8 mouse cellular contexts compared by ENCODE assay signal in genomic region chr4:134753516-134754261, GRCm38 (mm10). TPM values are rescaled to one million over a fixed set of nuclear protein-coding genes. Genes with fewer than 3 reads are reported as not detected.
DNase-seq lines count a peak whose midpoint lies in the region; ATAC-seq lines count a peak whose summit lies in the region.

No protein-coding gene starts in this region.

- H3K4me2 ChIP-seq in kidney, embryonic 14.5 days (replicated peaks; ENCODE audit: low read depth, low read length) = no peak overlapping the region

- peaks cover 9% of the 10 kb centered on the region; the same call in 1 of the 2 replicates for H3K36me3 ChIP-seq in kidney, embryonic 14.5 days (ENCODE audit: control insufficient read depth, insufficient read depth, low read length)
- H3K36me3 ChIP-seq in embryonic facial prominence, embryonic 10.5 days (replicated peaks) = peaks cover 19% of the 10 kb centered on the region

- H3K4me1 ChIP-seq in kidney, embryonic 14.5 days (ENCODE audit: control insufficient read depth, insufficient read depth, low read length) = peaks cover 51% of the 10 kb centered on the region
- H3K4me1 ChIP-seq in embryonic facial prominence, embryonic 10.5 days = peaks cover 93% of the 10 kb centered on the region

- 48% methylated on average over 17 of the region's 17 CpGs for WGBS in kidney, embryonic 14.5 days
- 45% methylated on average over 17 of the region's 17 CpGs for WGBS in embryonic facial prominence, embryonic 10.5 days

- no peak for DNase-seq in kidney, postnatal 14 days
- DNase-seq in T-cell, adult 2 months (ENCODE audit: low spot score) = peak; percentile 53
- no peak for DNase-seq in embryonic facial prominence, embryonic 10.5 days (ENCODE audit: low spot score)
- no peak for DNase-seq in gastrocnemius, postnatal 4 days (ENCODE audit: low spot score in 2 of 2)
- no peak for DNase-seq in adrenal gland, adult 18-20 months (ENCODE audit: low spot score in 2 of 2)
- DNase-seq in frontal cortex, postnatal 14 days (ENCODE audit: low spot score in 2 of 2) = no peak

- no peaks in the 10 kb centered on the region for H3K9me3 ChIP-seq in kidney, embryonic 14.5 days (ENCODE audit: control insufficient read depth, low read length)
- no peaks in the 10 kb centered on the region for H3K9me3 ChIP-seq in embryonic facial prominence, embryonic 10.5 days

- ATAC-seq in kidney, embryonic 14.5 days (ENCODE audit: low FRiP score, low TSS enrichment) = 0 out of 2 replicates have a peak, but pooled peaks have one; percentile 24
- peak; percentile 5; the same call in 1 of the 2 replicates for ATAC-seq in megakaryocyte progenitor cell, adult 5-6 weeks (replicated peaks; ENCODE audit: poor library complexity)

- H3K9ac ChIP-seq in kidney, embryonic 14.5 days (ENCODE audit: low read depth, low read length) = 0 out of 2 replicates have a peak overlapping the region, but pooled peaks have one; percentile 7

- H3K27me3 ChIP-seq in kidney, embryonic 14.5 days (ENCODE audit: control insufficient read depth, insufficient read depth, low read length) = no peaks in the 10 kb centered on the region
- H3K27me3 ChIP-seq in embryonic facial prominence, embryonic 10.5 days (replicated peaks; ENCODE audit: low read depth, poor library complexity, severe bottlenecking) = no peaks in the 10 kb centered on the region

- peak overlapping the region; percentile 74 for H3K27ac ChIP-seq in kidney, embryonic 14.5 days (ENCODE audit: low read depth, low read length)
- peak overlapping the region; percentile 1 for H3K27ac ChIP-seq in embryonic facial prominence, embryonic 10.5 days (replicated peaks)

- no peak overlapping the region for H3K4me3 ChIP-seq in kidney, embryonic 14.5 days (ENCODE audit: low read length)
- no peak overlapping the region for H3K4me3 ChIP-seq in embryonic facial prominence, embryonic 10.5 days

RNA-seq across cellular contexts. Expression of gene Ldlrap1, which starts 14.1 kb away (rescaled TPM):
- polyA plus RNA-seq in kidney, embryonic 14.5 days (2014; fragmentation: Nextera tagmentation; extraction: Ambion mirVana) = 10.7 and 19.9 TPM in 2 replicates
- polyA plus RNA-seq in embryonic facial prominence, embryonic 10.5 days (2016; fragmentation: Nextera tagmentation; extraction: Ambion mirVana) = 15.8 and 17.4 TPM in 2 replicates
- 13.7 and 26.0 TPM in 2 replicates for total RNA-seq in megakaryocyte progenitor cell, adult 5-6 weeks (2015)
- total RNA-seq in megakaryocyte progenitor cell, adult 5-6 weeks (2017) = 13.3 and 14.7 TPM in 2 replicates
- 10 to 100 TPM; 18.0 to 20.0 TPM for total RNA-seq in gastrocnemius, postnatal 4 days (2021)
- total RNA-seq in adrenal gland, adult 18-20 months (2021) = 10 to 100 TPM; 41.8 to 53.9 TPM

RNA-seq across cellular contexts. Expression of gene Man1c1, which starts 49.6 kb away (rescaled TPM):
- polyA plus RNA-seq in kidney, embryonic 14.5 days (2014; fragmentation: Nextera tagmentation; extraction: Ambion mirVana) = 3.8 and 5.3 TPM in 2 replicates
- polyA plus RNA-seq in embryonic facial prominence, embryonic 10.5 days (2016; fragmentation: Nextera tagmentation; extraction: Ambion mirVana) = 2.6 and 2.8 TPM in 2 replicates
- total RNA-seq in megakaryocyte progenitor cell, adult 5-6 weeks (2015) = 10.5 and 14.2 TPM in 2 replicates
- 5.0 and 5.8 TPM in 2 replicates for total RNA-seq in megakaryocyte progenitor cell, adult 5-6 weeks (2017)
- total RNA-seq in gastrocnemius, postnatal 4 days (2021) = 10 to 100 TPM; 16.7 to 17.9 TPM
- total RNA-seq in adrenal gland, adult 18-20 months (2021) = 10 to 100 TPM; 14.9 to 20.8 TPM
